Mouse (Mus musculus): ENCODE data around the gene Sdccag8.
"Not testable (repeated sequence)": the region's sequence is repeated elsewhere in the genome, so short reads cannot be mapped to it uniquely, and the experiment has no call there.

Sdccag8 gene

GRCm38 (mm10) chr1:176826186-176826585 lies 11.7 kb downstream of the Sdccag8 start:
- in situ Hi-C loops (cut with MboI; ENCODE audit: low pct_unique_long_range_greater_than_20kb in 1 of 2, low sequenced_read_pairs in 2 of 2, unreplicated experiment in 1 of 2), result no loop called here

- in situ Hi-C loops (cut with MboI; ENCODE audit: low pct_unique_long_range_greater_than_20kb in 1 of 2, low sequenced_read_pairs in 2 of 2, unreplicated experiment in 1 of 2), result no loop called here
Measured at GRCm38 (mm10) chr1:176826931-176827330, 12.5 kb downstream of the Sdccag8 start.

- in situ Hi-C loops (cut with MboI; ENCODE audit: low pct_unique_long_range_greater_than_20kb in 1 of 2, low sequenced_read_pairs in 2 of 2, unreplicated experiment in 1 of 2), result no loop called here
Measured at GRCm38 (mm10) chr1:176827365-176827764, 12.9 kb downstream of the Sdccag8 start.

GRCm38 (mm10) chr1:176827945-176828485 lies 13.6 kb downstream of the Sdccag8 start:
- in situ Hi-C loops (cut with MboI; ENCODE audit: low pct_unique_long_range_greater_than_20kb in 1 of 2, low sequenced_read_pairs in 2 of 2, unreplicated experiment in 1 of 2), result no loop called here

GRCm38 (mm10) chr1:176828666-176829065 lies 14.2 kb downstream of the Sdccag8 start:
- in situ Hi-C loops (cut with MboI; ENCODE audit: low pct_unique_long_range_greater_than_20kb in 1 of 2, low sequenced_read_pairs in 2 of 2, unreplicated experiment in 1 of 2), result no loop called here

GRCm38 (mm10) chr1:176832071-176832470 lies 17.6 kb downstream of the Sdccag8 start:
- in situ Hi-C loops (cut with MboI; ENCODE audit: low pct_unique_long_range_greater_than_20kb in 1 of 2, low sequenced_read_pairs in 2 of 2, unreplicated experiment in 1 of 2), result no loop called here

GRCm38 (mm10) chr1:176832607-176833006 lies 18.1 kb downstream of the Sdccag8 start:
- in situ Hi-C loops (cut with MboI; ENCODE audit: low pct_unique_long_range_greater_than_20kb in 1 of 2, low sequenced_read_pairs in 2 of 2, unreplicated experiment in 1 of 2), result no loop called here

GRCm38 (mm10) chr1:176833257-176833656 lies 18.8 kb downstream of the Sdccag8 start:
- in situ Hi-C loops (cut with MboI; ENCODE audit: low pct_unique_long_range_greater_than_20kb in 1 of 2, low sequenced_read_pairs in 2 of 2, unreplicated experiment in 1 of 2), result no loop called here

- in situ Hi-C loops (cut with MboI; ENCODE audit: low pct_unique_long_range_greater_than_20kb in 1 of 2, low sequenced_read_pairs in 2 of 2, unreplicated experiment in 1 of 2), result no loop called here
Measured at GRCm38 (mm10) chr1:176833948-176834347, 19.5 kb downstream of the Sdccag8 start.

GRCm38 (mm10) chr1:176834880-176835279 lies 20.4 kb downstream of the Sdccag8 start:
- in situ Hi-C loops (cut with MboI; ENCODE audit: low pct_unique_long_range_greater_than_20kb in 1 of 2, low sequenced_read_pairs in 2 of 2, unreplicated experiment in 1 of 2), result no loop called here

- in situ Hi-C loops (cut with MboI; ENCODE audit: low pct_unique_long_range_greater_than_20kb in 1 of 2, low sequenced_read_pairs in 2 of 2, unreplicated experiment in 1 of 2), result no loop called here
Measured at GRCm38 (mm10) chr1:176835501-176836294, 21.2 kb downstream of the Sdccag8 start.

GRCm38 (mm10) chr1:176836562-176836961 lies 22.1 kb downstream of the Sdccag8 start:
- in situ Hi-C loops (cut with MboI; ENCODE audit: low pct_unique_long_range_greater_than_20kb in 1 of 2, low sequenced_read_pairs in 2 of 2, unreplicated experiment in 1 of 2), result not testable (repeated sequence)

GRCm38 (mm10) chr1:176845082-176845977 lies 30.9 kb downstream of the Sdccag8 start:
- in situ Hi-C loops (cut with MboI; ENCODE audit: low pct_unique_long_range_greater_than_20kb in 1 of 2, low sequenced_read_pairs in 2 of 2, unreplicated experiment in 1 of 2), result loop anchor here in 1 of 2 experiments (10.0 kb wide), 1 partner anchor 131 kb away; no protein-coding TSS in a partner anchor

GRCm38 (mm10) chr1:176847118-176847859 lies 32.8 kb downstream of the Sdccag8 start:
- in situ Hi-C loops (cut with MboI; ENCODE audit: low pct_unique_long_range_greater_than_20kb in 1 of 2, low sequenced_read_pairs in 2 of 2, unreplicated experiment in 1 of 2), result loop anchor here in 1 of 2 experiments (10.0 kb wide), 1 partner anchor 132 kb away; no protein-coding TSS in a partner anchor

- in situ Hi-C loops (cut with MboI; ENCODE audit: low pct_unique_long_range_greater_than_20kb in 1 of 2, low sequenced_read_pairs in 2 of 2, unreplicated experiment in 1 of 2), result loop anchor here in 1 of 2 experiments (10.0 kb wide), 1 partner anchor 134 kb away; no protein-coding TSS in a partner anchor
Measured at GRCm38 (mm10) chr1:176848613-176849290, 34.3 kb downstream of the Sdccag8 start.

GRCm38 (mm10) chr1:176849377-176849776 lies 34.9 kb downstream of the Sdccag8 start:
- in situ Hi-C loops (cut with MboI; ENCODE audit: low pct_unique_long_range_greater_than_20kb in 1 of 2, low sequenced_read_pairs in 2 of 2, unreplicated experiment in 1 of 2), result loop anchor here in 1 of 2 experiments (10.0 kb wide), 1 partner anchor 135 kb away; no protein-coding TSS in a partner anchor

GRCm38 (mm10) chr1:176851401-176851800 lies 36.9 kb downstream of the Sdccag8 start:
- in situ Hi-C loops (cut with MboI; ENCODE audit: low pct_unique_long_range_greater_than_20kb in 1 of 2, low sequenced_read_pairs in 2 of 2, unreplicated experiment in 1 of 2), result loop anchor here in 1 of 2 experiments (25.0 kb wide), 1 partner anchor 139 kb away; no protein-coding TSS in a partner anchor

Data from mouse embryonic stem cell (cell line).